Mouse (Mus musculus) midbrain, embryonic 15.5 days (tissue): ENCODE measurements around the gene Usp5. TPM values are rescaled to one million over a fixed set of nuclear protein-coding genes. Genes with fewer than 3 reads are reported as not detected.
A peak's percentile ranks its signal among the peaks of the same experiment; 100 is the strongest.

Experiments used
- ATAC-seq: fragments of 200-750 bp; cut with Nextera tagmentation; replicated peaks from 2 replicates; pipeline ENCODE4 v1.8.0; 2017; ENCODE audit warnings: moderate TSS enrichment
- H3K27ac ChIP-seq: fragments of 300-500 bp; sonication (generic); 2 replicates; pipeline ENCODE4 v1.5.1; 2015; ENCODE audit warnings: mild to moderate bottlenecking, inconsistent platforms
- H3K27me3 ChIP-seq: fragments of 300-500 bp; sonication (generic); replicated peaks from 2 replicates; pipeline ENCODE4 v1.6.1; 2015; ENCODE audit warnings: inconsistent platforms
- H3K36me3 ChIP-seq: fragments of 300-500 bp; sonication (generic); replicated peaks from 2 replicates; pipeline ENCODE4 v1.6.1; 2015; ENCODE audit warnings: inconsistent platforms
- H3K4me1 ChIP-seq: fragments of 300-500 bp; sonication (generic); 2 replicates; pipeline ENCODE4 v1.6.1; 2015; ENCODE audit warnings: inconsistent platforms
- H3K4me2 ChIP-seq: fragments of 300-500 bp; sonication (generic); 2 replicates; pipeline ENCODE4 v1.6.1; 2015; ENCODE audit warnings: inconsistent platforms, mild to moderate bottlenecking, moderate library complexity
- H3K4me3 ChIP-seq: fragments of 300-500 bp; sonication (generic); 2 replicates; pipeline ENCODE4 v1.5.1; 2015; ENCODE audit warnings: mild to moderate bottlenecking, inconsistent platforms
- H3K9ac ChIP-seq: fragments of 300-500 bp; sonication (generic); 2 replicates; pipeline ENCODE4 v1.6.1; 2015; ENCODE audit warnings: mild to moderate bottlenecking, inconsistent platforms
- H3K9me3 ChIP-seq: fragments of 300-500 bp; sonication (generic); 2 replicates; pipeline ENCODE4 v1.6.1; 2016; ENCODE audit warnings: inconsistent platforms
- WGBS: fragments of 180-500 bp; shearing (Covaris S2); methylation state at CpG from one replicate; pipeline ENCODE4 v1.1.7; 2015; ENCODE audit warnings: mixed read lengths; 5-methylcytosine and 5-hydroxymethylcytosine counted together
- polyA plus RNA-seq: library from polyadenylated mRNA; unstranded; fragments of >200 nt; fragmentation: Nextera tagmentation; extraction: Ambion mirVana; gene quantifications from 2 replicates; pipeline ENCODE4 v1.2.1, GENCODE M21; 2015

Gene Usp5
- polyA plus RNA-seq, 1 experiment from 2014 or later, result 233 TPM

GRCm38 (mm10) chr6:124858561-124859318 lies 29.5 kb upstream of the Usp5 start:
- H3K36me3 ChIP-seq, result no peaks in the 10 kb centered on the region
- H3K27me3 ChIP-seq, result no peaks in the 10 kb centered on the region
- 0 out of 2 replicates have a peak overlapping the region, but pooled peaks have one; percentile 99 for H3K27ac ChIP-seq
- peaks cover 69% of the 10 kb centered on the region for H3K4me1 ChIP-seq
- no peaks in the 10 kb centered on the region for H3K9me3 ChIP-seq
- no peak overlapping the region for H3K4me3 ChIP-seq
- ATAC-seq, result no peak
- WGBS, result 81% methylated on average over 27 of the region's 28 CpGs
- peak overlapping the region; percentile 87 for H3K4me2 ChIP-seq
- H3K9ac ChIP-seq, result no peak overlapping the region

GRCm38 (mm10) chr6:124857840-124858530 lies 28.7 kb upstream of the Usp5 start:
- Histone ChIP-seq H3K9ac (peak overlapping the region; percentile 94; the same call in 1 of the 2 replicates), H3K27me3 (no peaks in the 10 kb centered on the region), H3K4me1 (peaks cover 66% of the 10 kb centered on the region), H3K4me2 (peak overlapping the region; percentile 87), H3K27ac (peak overlapping the region; percentile 99), H3K4me3 (peak overlapping the region; percentile 74), H3K9me3 (no peaks in the 10 kb centered on the region), H3K36me3 (no peaks in the 10 kb centered on the region)
- ATAC-seq, result no peak
- 25% methylated on average over 26 of the region's 26 CpGs for WGBS

GRCm38 (mm10) chr6:124856916-124857839 lies 27.9 kb upstream of the Usp5 start, which contains the start of gene P3h3:
Gene P3h3, minus strand, starts transcription at chr6:124857752.
- Histone ChIP-seq H3K27me3 (no peaks in the 10 kb centered on the region), H3K36me3 (0 out of 2 replicates have a peak, but pooled peaks cover 4% of the 10 kb centered on the region), H3K9ac (peak within 1 kb of the TSS; percentile 94), H3K9me3 (no peaks in the 10 kb centered on the region), H3K4me2 (peak within 1 kb of the TSS; percentile 87), H3K4me1 (peaks cover 58% of the 10 kb centered on the region), H3K4me3 (peak within 1 kb of the TSS; percentile 74), H3K27ac (peak within 1 kb of the TSS; percentile 99)
- WGBS, result under 1% methylated on average over 75 of the region's 86 CpGs
- ATAC-seq, result peak; percentile 91

- peak; percentile 89 for ATAC-seq
- H3K9ac ChIP-seq, result peak overlapping the region; percentile 94
- H3K9me3 ChIP-seq, result no peaks in the 10 kb centered on the region
- no peaks in the 10 kb centered on the region for H3K27me3 ChIP-seq
- 0 out of 2 replicates have a peak, but pooled peaks cover 4% of the 10 kb centered on the region for H3K36me3 ChIP-seq
- WGBS, result 3% methylated on average over 14 of the region's 14 CpGs
- peaks cover 50% of the 10 kb centered on the region for H3K4me1 ChIP-seq
- peak overlapping the region; percentile 99 for H3K27ac ChIP-seq
- H3K4me2 ChIP-seq, result peak overlapping the region; percentile 87
- H3K4me3 ChIP-seq, result peak overlapping the region; percentile 74
Observed at GRCm38 (mm10) chr6:124856321-124856720, 27.0 kb upstream of the Usp5 start.

- Histone ChIP-seq H3K27ac (no peak overlapping the region), H3K9me3 (no peaks in the 10 kb centered on the region), H3K9ac (no peak overlapping the region), H3K36me3 (0 out of 2 replicates have a peak, but pooled peaks cover 4% of the 10 kb centered on the region), H3K4me1 (peaks cover 33% of the 10 kb centered on the region), H3K27me3 (no peaks in the 10 kb centered on the region), H3K4me2 (no peak overlapping the region), H3K4me3 (no peak overlapping the region)
- 72% methylated on average over 12 of the region's 12 CpGs for WGBS
- ATAC-seq, result no peak
Observed at GRCm38 (mm10) chr6:124854647-124855046, 25.4 kb upstream of the Usp5 start.

- Histone ChIP-seq H3K4me2 (no peak overlapping the region), H3K9ac (no peak overlapping the region), H3K27me3 (no peaks in the 10 kb centered on the region), H3K36me3 (0 out of 2 replicates have a peak, but pooled peaks cover 4% of the 10 kb centered on the region), H3K9me3 (no peaks in the 10 kb centered on the region), H3K4me3 (no peak overlapping the region), H3K4me1 (peaks cover 10% of the 10 kb centered on the region), H3K27ac (no peak overlapping the region)
- ATAC-seq, result no peak
- 60% methylated on average over 8 of the region's 8 CpGs for WGBS
Observed at GRCm38 (mm10) chr6:124850535-124850934, 21.3 kb upstream of the Usp5 start.

GRCm38 (mm10) chr6:124847305-124847704 lies 18.0 kb upstream of the Usp5 start:
- no peaks in the 10 kb centered on the region for H3K27me3 ChIP-seq
- peaks cover 7% of the 10 kb centered on the region; the same call in 1 of the 2 replicates for H3K36me3 ChIP-seq
- H3K4me3 ChIP-seq, result no peak overlapping the region
- peak overlapping the region; percentile 80 for H3K27ac ChIP-seq
- H3K9ac ChIP-seq, result 0 out of 2 replicates have a peak overlapping the region, but pooled peaks have one; percentile 22
- no peaks in the 10 kb centered on the region for H3K9me3 ChIP-seq
- WGBS, result 5% methylated on average over 9 of the region's 9 CpGs
- peaks cover 6% of the 10 kb centered on the region for H3K4me1 ChIP-seq
- peak; percentile 86 for ATAC-seq
- H3K4me2 ChIP-seq, result peak overlapping the region; percentile 34; the same call in 1 of the 2 replicates

- peaks cover 6% of the 10 kb centered on the region; the same call in 1 of the 2 replicates for H3K36me3 ChIP-seq
- peak; percentile 40 for ATAC-seq
- H3K4me1 ChIP-seq, result peaks cover 15% of the 10 kb centered on the region
- peak within 1 kb of the TSS; percentile 14; the same call in 1 of the 2 replicates for H3K9ac ChIP-seq
- no peak within 1 kb of the TSS for H3K4me3 ChIP-seq
- H3K27ac ChIP-seq, result peak within 1 kb of the TSS; percentile 58
- H3K4me2 ChIP-seq, result no peak within 1 kb of the TSS
- no peaks in the 10 kb centered on the region for H3K9me3 ChIP-seq
- 15% methylated on average over 15 of the region's 15 CpGs for WGBS
- no peaks in the 10 kb centered on the region for H3K27me3 ChIP-seq
Observed at GRCm38 (mm10) chr6:124840241-124841167, 11.2 kb upstream of the Usp5 start, which contains the start of gene Gnb3. Gene Gnb3, minus strand, starts transcription at chr6:124840275.

- peak; percentile 18 for ATAC-seq
- Histone ChIP-seq H3K9ac (peak overlapping the region; percentile 14; the same call in 1 of the 2 replicates), H3K27me3 (no peaks in the 10 kb centered on the region), H3K4me1 (peaks cover 15% of the 10 kb centered on the region), H3K4me2 (no peak overlapping the region), H3K9me3 (no peaks in the 10 kb centered on the region), H3K4me3 (no peak overlapping the region), H3K27ac (peak overlapping the region; percentile 58), H3K36me3 (0 out of 2 replicates have a peak, but pooled peaks cover under 1% of the 10 kb centered on the region)
- 5% methylated on average over 8 of the region's 8 CpGs for WGBS
Observed at GRCm38 (mm10) chr6:124839805-124840204, 10.5 kb upstream of the Usp5 start.

- no peak overlapping the region for H3K9ac ChIP-seq
- WGBS, result 86% methylated on average over 7 of the region's 7 CpGs
- peaks cover 15% of the 10 kb centered on the region for H3K4me1 ChIP-seq
- no peaks in the 10 kb centered on the region for H3K9me3 ChIP-seq
- ATAC-seq, result no peak
- H3K27ac ChIP-seq, result no peak overlapping the region
- H3K4me2 ChIP-seq, result no peak overlapping the region
- no peaks in the 10 kb centered on the region for H3K36me3 ChIP-seq
- H3K4me3 ChIP-seq, result no peak overlapping the region
- H3K27me3 ChIP-seq, result no peaks in the 10 kb centered on the region
Observed at GRCm38 (mm10) chr6:124836411-124836810, 7.1 kb upstream of the Usp5 start.

GRCm38 (mm10) chr6:124835531-124835930 lies 6.2 kb upstream of the Usp5 start:
- Histone ChIP-seq H3K27me3 (no peaks in the 10 kb centered on the region), H3K9ac (no peak overlapping the region), H3K4me2 (no peak overlapping the region), H3K36me3 (no peaks in the 10 kb centered on the region), H3K27ac (no peak overlapping the region), H3K4me3 (no peak overlapping the region), H3K4me1 (peaks cover 17% of the 10 kb centered on the region), H3K9me3 (no peaks in the 10 kb centered on the region)
- ATAC-seq, result no peak
- WGBS, result 70% methylated on average over 10 of the region's 10 CpGs
